Mouse (Mus musculus) adipocyte (in vitro differentiated cells): ENCODE data around the gene Jag1.

ENCODE experiments used
- DNase-seq: peaks from one replicate; pipeline ENCODE4 v3.0.0-alpha.2; 2016; ENCODE audit warnings: low spot score

Gene Jag1

GRCm38 (mm10) chr2:137049906-137050305 lies 66.5 kb downstream of the Jag1 start:
- peak; percentile 62 for DNase-seq

GRCm38 (mm10) chr2:137049367-137049766 lies 67.1 kb downstream of the Jag1 start:
- peak; percentile 85 for DNase-seq

DNA sequence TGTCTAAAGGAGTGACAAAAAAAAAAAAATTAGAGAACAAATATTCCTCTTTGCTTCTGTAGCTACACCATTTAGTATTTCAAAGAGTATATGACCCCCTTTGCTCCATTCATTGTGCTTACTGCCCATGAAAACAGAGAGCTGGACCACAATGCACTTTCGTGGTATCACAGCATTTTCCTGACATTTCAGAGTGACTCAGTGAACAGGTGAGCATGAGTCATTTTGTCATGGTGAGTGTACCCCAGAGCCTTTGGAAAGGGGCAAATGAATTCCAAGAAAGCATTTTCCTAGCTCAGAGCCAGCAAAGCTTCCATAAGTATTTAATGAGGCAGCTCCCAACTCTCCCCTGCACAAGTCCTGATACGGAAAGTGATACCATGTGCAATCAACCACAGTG lies 72.3 kb downstream of the Jag1 start:
- no peak for DNase-seq
